Mouse (Mus musculus) erythroblast, embryonic 14.5 days (primary cell): ENCODE measurements around the gene Abcb1b.

Source experiments
- GATA1 ChIP-seq: IDR thresholded peaks from 2 replicates; pipeline ENCODE4 v1.6.1; 2012; ENCODE audit warnings: low read length, inconsistent platforms, mixed read lengths
- TAL1 ChIP-seq: IDR thresholded peaks from 3 replicates; pipeline ENCODE4 v1.6.1; 2012; ENCODE audit warnings: low read length, inconsistent platforms, mixed read lengths

DNA sequence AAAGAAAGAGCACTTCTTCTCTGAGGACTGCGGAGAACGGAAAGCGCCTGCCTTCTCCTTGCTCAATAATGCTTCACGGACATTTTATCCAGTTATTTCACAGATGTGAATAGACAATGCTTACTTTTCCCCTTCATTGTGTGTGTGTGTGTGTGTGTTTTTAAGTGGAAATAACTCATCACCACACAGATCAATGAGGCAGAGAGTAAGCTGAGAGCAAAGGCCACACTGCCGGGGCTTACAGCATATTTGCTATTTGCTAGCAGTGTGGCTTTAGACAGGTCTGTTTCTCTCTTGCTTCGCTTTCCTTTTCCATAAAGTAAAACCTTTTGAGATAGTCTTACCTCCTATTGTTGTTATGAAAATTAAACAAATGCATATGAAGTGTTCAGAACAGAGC is 106.6 kb downstream of the Abcb1b start:
- TF ChIP-seq GATA1 (no peak), TAL1 (no peak)
